Mouse (Mus musculus): ENCODE data around the gene Rbm44.

Gene Rbm44

GRCm38 (mm10) chr1:91144813-91145212 lies at the start of gene Rbm44:
Gene Rbm44 (plus strand): TSS chr1:91145089.
- DNase-seq (ENCODE audit: low read depth, low spot score): peak; percentile 57

- DNase-seq (ENCODE audit: low read depth, low spot score): peak; percentile 73
Observed at GRCm38 (mm10) chr1:91095258-91095657, 49.6 kb upstream of the Rbm44 start.

GRCm38 (mm10) chr1:91095853-91096252 lies 49.0 kb upstream of the Rbm44 start:
- DNase-seq (ENCODE audit: low read depth, low spot score): no peak

- peak; percentile 71 for DNase-seq (ENCODE audit: low read depth, low spot score)
Observed at GRCm38 (mm10) chr1:91096490-91096889, 48.4 kb upstream of the Rbm44 start.

DNA sequence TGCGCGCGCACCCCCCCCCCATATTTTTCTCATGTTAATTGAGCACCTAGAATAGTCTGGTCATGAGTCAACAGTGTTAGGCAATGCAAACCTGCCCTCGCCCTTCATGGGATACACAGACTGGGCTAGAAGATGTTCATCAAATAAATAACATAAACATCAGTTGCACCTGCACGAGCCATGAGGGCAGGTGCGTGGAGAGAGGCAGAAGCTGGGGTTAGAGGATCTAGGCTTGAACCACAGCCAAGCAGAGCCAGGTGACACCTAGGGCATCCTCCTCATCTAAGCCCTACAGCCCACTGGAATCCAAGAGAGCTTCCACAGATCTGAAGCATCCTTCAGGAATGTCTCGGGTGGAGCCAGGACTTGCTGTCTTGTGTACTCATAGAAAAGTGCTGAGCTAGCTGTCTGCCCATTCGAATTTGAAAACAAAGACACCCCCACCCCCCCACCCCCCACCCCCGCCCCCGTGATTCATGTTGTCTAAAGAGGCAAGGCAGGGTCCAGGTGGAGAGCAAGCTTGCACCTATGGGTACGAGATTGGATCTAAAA lies 47.5 kb upstream of the Rbm44 start:
- no peak for DNase-seq (ENCODE audit: low read depth, low spot score)

GRCm38 (mm10) chr1:91098887-91099286 lies 46.0 kb upstream of the Rbm44 start:
- peak; percentile 87 for DNase-seq (ENCODE audit: low read depth, low spot score)

GRCm38 (mm10) chr1:91101709-91102440 lies 43.0 kb upstream of the Rbm44 start:
- DNase-seq (ENCODE audit: low read depth, low spot score): no peak

DNA sequence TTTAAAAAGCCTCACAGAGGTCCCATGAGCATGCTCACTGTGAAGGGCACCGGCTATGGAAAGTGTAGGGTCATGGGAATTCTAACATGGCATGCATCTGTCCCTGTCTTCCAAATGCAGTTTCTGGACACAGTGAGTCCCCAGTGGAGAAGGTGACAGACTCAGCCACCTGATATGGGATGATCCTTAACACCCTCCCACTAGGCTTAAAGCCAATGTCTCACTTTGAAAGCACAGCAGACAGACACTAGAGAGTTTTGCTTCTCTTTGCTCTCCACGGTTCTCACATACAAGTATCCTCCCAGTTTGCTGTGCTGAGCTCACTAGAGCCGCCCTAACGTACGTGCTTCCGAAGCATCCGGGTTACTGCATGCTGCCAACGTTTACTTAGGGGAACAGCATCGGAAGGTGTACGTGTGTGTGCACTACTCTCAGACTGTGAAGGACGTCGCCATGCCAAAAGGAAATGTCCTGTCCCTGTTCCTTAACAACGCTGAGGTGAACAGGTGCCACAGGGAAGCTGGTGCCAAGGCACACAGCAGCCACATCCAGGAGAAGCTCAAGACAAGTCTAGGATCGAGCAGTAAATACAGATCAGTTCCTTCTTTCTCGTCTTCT lies 41.4 kb upstream of the Rbm44 start:
- DNase-seq (ENCODE audit: low read depth, low spot score): no peak

GRCm38 (mm10) chr1:91107548-91107947 lies 37.3 kb upstream of the Rbm44 start:
- no peak for DNase-seq (ENCODE audit: low read depth, low spot score)

- no peak for DNase-seq (ENCODE audit: low read depth, low spot score)
Observed at GRCm38 (mm10) chr1:91109302-91109701, 35.6 kb upstream of the Rbm44 start.

DNA sequence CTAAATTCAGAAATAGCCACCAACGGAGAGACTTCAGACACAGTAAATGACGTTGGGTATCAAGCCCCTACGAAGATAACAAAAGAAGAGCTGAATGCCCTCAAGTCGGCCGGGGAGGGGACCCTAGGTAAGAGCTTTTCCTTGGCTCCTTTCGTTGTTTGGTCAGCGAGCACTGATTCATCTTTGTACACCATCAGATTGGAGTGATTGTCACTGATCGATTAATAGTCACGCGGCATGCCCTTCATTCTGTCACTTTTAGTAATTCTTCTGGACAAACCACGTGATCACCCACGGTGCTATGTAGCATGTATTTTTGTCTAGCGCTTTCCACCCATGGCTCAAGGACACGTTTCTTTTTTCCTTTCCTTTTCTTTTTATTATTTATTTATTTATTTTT lies 32.7 kb upstream of the Rbm44 start:
- no peak for DNase-seq (ENCODE audit: low read depth, low spot score)

- no peak for DNase-seq (ENCODE audit: low read depth, low spot score)
Observed at GRCm38 (mm10) chr1:91112606-91113005, 32.3 kb upstream of the Rbm44 start.

DNA sequence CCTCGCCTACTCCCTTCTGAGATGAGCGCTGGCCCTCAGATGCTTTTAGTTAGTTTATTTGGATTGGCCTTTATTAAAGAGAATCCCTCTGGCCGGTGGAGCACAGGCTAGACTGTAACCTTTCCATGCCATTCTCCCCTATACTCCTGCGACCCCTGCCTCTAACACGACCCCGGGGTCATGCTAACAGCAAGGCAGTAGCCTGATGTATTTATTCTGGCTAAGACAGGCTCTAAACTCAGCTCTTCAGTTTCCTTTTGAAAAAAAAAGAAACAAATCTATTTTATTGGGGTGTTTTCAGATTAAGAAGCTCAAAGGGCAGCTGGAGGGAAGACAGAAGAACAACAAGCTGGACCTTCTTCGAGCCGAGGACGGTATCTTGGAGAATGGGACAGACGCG lies 22.8 kb upstream of the Rbm44 start:
- no peak for DNase-seq (ENCODE audit: low read depth, low spot score)

DNA sequence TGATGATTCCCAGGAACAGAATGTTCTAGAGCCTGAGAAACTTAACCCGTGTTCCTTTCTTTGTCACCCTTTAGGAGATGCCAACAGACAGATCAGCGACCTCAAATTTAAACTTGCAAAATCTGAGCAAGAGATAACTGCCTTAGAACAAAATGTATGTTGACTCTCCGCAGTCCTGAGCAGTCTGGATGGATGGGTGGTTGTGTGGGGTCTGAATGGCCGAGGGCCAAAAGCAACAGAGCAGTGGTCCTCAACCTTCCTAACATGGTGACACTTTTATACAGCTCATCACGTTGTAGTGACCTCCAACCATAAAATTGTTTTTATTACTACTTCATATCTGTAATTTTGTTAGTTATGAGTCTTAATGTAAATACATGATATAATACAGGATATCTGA lies 21.9 kb upstream of the Rbm44 start:
- no peak for DNase-seq (ENCODE audit: low read depth, low spot score)

GRCm38 (mm10) chr1:91123466-91123865 lies 21.4 kb upstream of the Rbm44 start:
- no peak for DNase-seq (ENCODE audit: low read depth, low spot score)

- DNase-seq (ENCODE audit: low read depth, low spot score): no peak
Observed at GRCm38 (mm10) chr1:91128849-91129248, 16.0 kb upstream of the Rbm44 start.

GRCm38 (mm10) chr1:91137036-91137435 lies 7.9 kb upstream of the Rbm44 start:
- DNase-seq (ENCODE audit: low read depth, low spot score): no peak

DNA sequence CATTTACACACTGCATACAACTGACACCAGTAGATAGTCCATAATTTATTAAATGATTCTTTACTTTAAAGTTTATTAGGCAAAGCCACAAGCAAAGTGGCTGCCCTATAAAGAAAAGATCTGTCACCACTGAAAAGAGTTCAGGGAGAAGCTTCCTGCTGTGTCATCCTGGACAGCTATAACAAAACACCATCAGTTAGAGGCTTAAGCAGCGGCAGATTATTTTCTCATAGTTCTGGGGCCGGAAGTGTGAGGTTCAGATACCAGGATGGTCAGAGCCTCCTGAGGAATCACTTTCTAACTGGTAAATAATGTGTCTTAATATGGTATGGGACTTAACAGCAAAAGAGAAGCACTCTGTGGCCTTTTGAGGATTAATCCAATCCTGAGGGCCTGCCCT lies 6.6 kb downstream of the Rbm44 start:
- DNase-seq (ENCODE audit: low read depth, low spot score): no peak

DNA sequence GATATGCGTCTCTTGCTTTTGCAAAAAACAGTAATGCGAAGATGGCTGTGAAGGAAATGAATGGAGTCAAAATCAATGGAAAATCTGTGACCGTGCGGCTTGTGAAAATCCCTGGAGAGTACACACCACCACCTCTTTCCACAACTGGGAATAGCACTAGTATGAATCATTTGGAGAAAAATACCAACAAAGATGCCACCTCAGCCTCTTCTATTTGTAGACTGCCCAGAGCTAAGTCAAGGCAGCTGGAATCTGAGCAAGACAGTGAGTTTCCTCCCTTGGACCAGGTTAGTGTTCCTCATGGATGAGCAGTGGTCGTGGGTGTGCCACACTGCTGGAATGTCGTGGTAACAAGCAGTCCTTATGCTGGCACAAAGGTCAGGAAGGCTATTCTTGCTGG lies 21.9 kb downstream of the Rbm44 start:
- DNase-seq (ENCODE audit: low read depth, low spot score): no peak

GRCm38 (mm10) chr1:91169157-91169556 lies 24.3 kb downstream of the Rbm44 start:
- no peak for DNase-seq (ENCODE audit: low read depth, low spot score)

GRCm38 (mm10) chr1:91174796-91175195 lies 29.9 kb downstream of the Rbm44 start:
- no peak for DNase-seq (ENCODE audit: low read depth, low spot score)

GRCm38 (mm10) chr1:91176026-91176425 lies 31.1 kb downstream of the Rbm44 start:
- DNase-seq (ENCODE audit: low read depth, low spot score): no peak

DNA sequence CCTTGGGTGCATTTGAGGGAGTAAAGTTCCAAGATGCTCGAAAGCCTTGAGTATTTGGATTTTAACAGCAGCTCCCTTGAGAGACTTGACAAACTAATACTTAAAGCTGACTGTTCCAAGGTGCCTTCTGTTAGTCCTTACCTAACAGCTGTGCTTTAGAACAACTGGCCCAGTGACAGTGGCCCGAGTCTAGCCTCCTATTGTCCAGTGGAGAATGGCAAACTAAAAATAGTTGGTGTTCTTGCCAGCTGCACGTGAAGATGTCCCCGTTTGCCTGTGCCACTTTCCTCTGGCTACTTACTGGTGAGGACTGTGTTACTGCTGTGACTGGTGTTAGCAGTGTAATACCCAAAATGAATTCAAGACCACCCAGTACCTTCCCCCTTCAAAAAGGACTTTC lies 32.0 kb downstream of the Rbm44 start:
- no peak for DNase-seq (ENCODE audit: low read depth, low spot score)

Data from CD4-positive, CD25-positive, alpha-beta regulatory T cell, adult 2 months (primary cell).